Mouse (Mus musculus) embryonic facial prominence, embryonic 15.5 days (tissue): ENCODE results near the gene Shc3. TPM values are rescaled to one million over a fixed set of nuclear protein-coding genes. Genes with fewer than 3 reads are reported as not detected.

Experiments
- ATAC-seq: fragments of 200-750 bp; cut with Nextera tagmentation; 2 replicates; pipeline ENCODE4 v1.8.0; 2017; ENCODE audit warnings: low read depth, moderate TSS enrichment; ENCODE audit not compliant: insufficient number of reproducible peaks, low FRiP score, low TSS enrichment
- H3K27ac ChIP-seq: fragments of 300-500 bp; sonication (generic); replicated peaks from 2 replicates; pipeline ENCODE4 v1.5.1; 2015; ENCODE audit warnings: mild to moderate bottlenecking, inconsistent platforms
- H3K27me3 ChIP-seq: fragments of 300-500 bp; sonication (generic); 2 replicates; pipeline ENCODE4 v1.6.1; 2015; ENCODE audit warnings: inconsistent platforms
- H3K36me3 ChIP-seq: fragments of 300-500 bp; sonication (generic); 2 replicates; pipeline ENCODE4 v1.6.1; 2015; ENCODE audit warnings: mild to moderate bottlenecking, inconsistent platforms
- H3K4me1 ChIP-seq: fragments of 300-500 bp; sonication (generic); 2 replicates; pipeline ENCODE4 v1.6.1; 2015; ENCODE audit warnings: inconsistent platforms
- H3K4me2 ChIP-seq: fragments of 300-500 bp; sonication (generic); replicated peaks from 2 replicates; pipeline ENCODE4 v1.6.1; 2015; ENCODE audit warnings: mild to moderate bottlenecking, inconsistent platforms
- H3K4me3 ChIP-seq: fragments of 300-500 bp; sonication (generic); replicated peaks from 2 replicates; pipeline ENCODE4 v1.5.1; 2015; ENCODE audit warnings: mild to moderate bottlenecking, inconsistent platforms
- H3K9ac ChIP-seq: fragments of 300-500 bp; sonication (generic); 2 replicates; pipeline ENCODE4 v1.6.1; 2015; ENCODE audit warnings: inconsistent platforms
- H3K9me3 ChIP-seq: fragments of 300-500 bp; sonication (generic); replicated peaks from 2 replicates; pipeline ENCODE4 v1.6.1; 2016; ENCODE audit warnings: inconsistent platforms
- WGBS: fragments of 180-500 bp; shearing (Covaris S2); methylation state at CpG from one replicate; pipeline ENCODE4 v1.1.7; 2015; 5-methylcytosine and 5-hydroxymethylcytosine counted together
- polyA plus RNA-seq: library from polyadenylated mRNA; unstranded; fragments of >200 nt; fragmentation: Nextera tagmentation; extraction: Ambion mirVana; gene quantifications from 2 replicates; pipeline ENCODE4 v1.2.1, GENCODE M21; 2015

Shc3 gene
- polyA plus RNA-seq, 1 experiment from 2014 or later, result 1.4 TPM

DNA sequence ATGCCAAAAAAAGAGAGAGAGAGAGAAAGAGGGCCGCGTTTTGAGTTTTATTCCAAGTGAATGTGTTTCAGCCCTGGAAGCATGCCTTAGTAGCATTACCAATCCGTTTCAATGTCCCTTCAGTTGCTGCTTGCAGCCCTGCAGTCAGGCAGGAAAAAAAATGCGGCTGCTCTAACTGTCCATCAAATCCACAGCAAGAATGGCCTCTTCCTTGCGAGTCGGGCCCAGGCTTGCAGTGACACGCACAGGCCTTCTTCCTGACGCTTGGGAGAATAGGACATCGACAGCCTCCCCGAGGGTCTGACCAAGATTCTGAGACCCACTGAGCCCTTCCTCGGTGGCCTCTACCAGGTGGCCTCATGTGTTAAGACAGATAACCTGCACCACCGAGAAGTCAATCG is 718 bp downstream of the Shc3 start:
- Histone ChIP-seq H3K4me2 (peak overlapping the region; percentile 96), H3K4me3 (peak overlapping the region; percentile 52), H3K9me3 (no peaks in the 10 kb centered on the region), H3K27me3 (peaks cover 47% of the 10 kb centered on the region), H3K27ac (no peak overlapping the region), H3K4me1 (peaks cover 36% of the 10 kb centered on the region), H3K36me3 (no peaks in the 10 kb centered on the region), H3K9ac (no peak overlapping the region)
- ATAC-seq, result no peak
- 2% methylated on average over 13 of the region's 13 CpGs for WGBS

DNA sequence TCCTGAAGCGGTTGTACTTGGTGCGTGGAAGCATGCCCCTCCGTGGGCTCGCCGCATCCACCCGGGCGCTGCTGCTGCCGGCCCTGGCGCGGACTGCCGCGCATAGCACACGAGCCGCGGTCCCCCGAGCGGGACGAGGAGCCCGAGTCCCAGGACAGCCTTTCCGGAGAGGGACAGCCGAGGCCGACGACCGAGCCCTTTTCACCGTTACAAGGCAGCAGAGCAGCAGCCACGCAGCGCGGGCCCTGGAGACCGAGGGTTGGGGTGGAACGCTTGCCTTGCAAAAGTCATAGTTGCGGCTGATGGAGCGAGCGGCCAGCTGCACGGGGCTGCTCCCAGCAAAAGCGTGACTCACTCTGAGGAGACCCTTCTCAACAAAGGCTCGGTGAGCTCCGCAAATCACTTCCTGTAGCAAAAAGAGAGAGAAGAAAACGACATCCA is 1.8 kb downstream of the Shc3 start:
- 0 out of 2 replicates have a peak, but pooled peaks have one; percentile 9 for ATAC-seq

DNA sequence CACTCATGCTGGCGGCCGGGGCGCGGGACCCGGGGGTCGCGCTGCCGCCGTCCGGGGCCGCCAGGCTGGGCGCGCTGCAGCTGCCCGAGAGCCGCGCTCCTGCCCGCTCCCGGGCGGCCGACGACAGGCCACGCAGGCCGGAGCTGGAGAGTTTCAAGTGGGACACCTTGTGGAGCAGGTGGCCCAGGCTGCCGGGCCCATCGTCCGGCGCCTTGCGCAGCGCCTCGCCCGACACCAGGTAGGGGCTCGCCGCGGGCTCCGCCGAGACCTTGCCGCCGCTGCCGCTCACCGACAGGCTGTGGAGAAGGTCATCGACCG is 2.2 kb downstream of the Shc3 start:
- Histone ChIP-seq H3K9ac (peak overlapping the region; percentile 37), H3K27ac (no peak overlapping the region), H3K4me1 (peaks cover 36% of the 10 kb centered on the region), H3K36me3 (no peaks in the 10 kb centered on the region), H3K9me3 (no peaks in the 10 kb centered on the region), H3K4me2 (peak overlapping the region; percentile 96), H3K27me3 (peaks cover 47% of the 10 kb centered on the region), H3K4me3 (peak overlapping the region; percentile 52)
- WGBS, result under 1% methylated on average over 40 of the region's 42 CpGs
- 0 out of 2 replicates have a peak, but pooled peaks have one; percentile 6 for ATAC-seq

More for the DNA sequence above, 1.8 kb downstream of the Shc3 start:
- peaks cover 47% of the 10 kb centered on the region for H3K27me3 ChIP-seq
- H3K9ac ChIP-seq, result peak overlapping the region; percentile 37
- no peak overlapping the region; the same call in 1 of the 2 replicates for H3K27ac ChIP-seq
- H3K36me3 ChIP-seq, result no peaks in the 10 kb centered on the region
- H3K4me2 ChIP-seq, result peak overlapping the region; percentile 96
- no peaks in the 10 kb centered on the region for H3K9me3 ChIP-seq
- under 1% methylated on average over 38 of the region's 38 CpGs for WGBS
- peak overlapping the region; percentile 52 for H3K4me3 ChIP-seq
- peaks cover 36% of the 10 kb centered on the region for H3K4me1 ChIP-seq

DNA sequence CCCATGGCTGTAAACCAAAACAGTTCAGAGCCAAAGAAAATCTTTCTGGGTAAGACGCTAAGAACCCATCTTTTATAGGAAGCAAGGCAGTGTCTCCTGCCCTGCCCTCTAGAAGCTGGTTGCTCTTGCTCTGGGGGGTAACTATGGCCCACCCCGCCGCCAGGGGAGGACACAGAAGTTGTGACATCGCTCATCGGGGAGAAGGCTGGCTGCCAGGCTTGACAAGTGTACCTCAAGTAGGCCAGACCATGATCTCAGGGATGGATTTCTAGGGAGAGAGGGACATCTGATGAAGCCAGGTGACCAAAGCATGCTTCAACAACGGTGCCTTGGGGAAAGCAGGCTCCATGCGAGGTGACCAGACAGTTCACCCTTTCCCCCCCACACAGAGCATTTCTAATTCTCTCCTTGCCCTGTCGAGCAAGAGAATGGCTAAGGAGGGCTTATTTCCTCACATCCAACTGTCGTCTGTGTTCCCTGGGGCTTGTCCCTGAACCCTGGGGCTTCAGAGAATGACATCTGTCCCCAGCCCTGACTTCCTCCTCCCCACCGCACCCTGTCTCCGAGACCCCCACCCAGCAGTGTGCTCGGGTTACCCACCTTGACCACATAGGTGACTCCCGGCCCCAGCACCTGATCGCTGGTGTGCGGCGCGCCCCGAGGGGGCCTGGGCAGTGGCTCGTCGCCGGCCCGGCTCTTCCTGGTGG is 2.7 kb downstream of the Shc3 start:
- no peak for ATAC-seq
- Histone ChIP-seq H3K27me3 (peaks cover 47% of the 10 kb centered on the region), H3K9me3 (no peaks in the 10 kb centered on the region), H3K27ac (no peak overlapping the region), H3K4me1 (peaks cover 36% of the 10 kb centered on the region), H3K4me2 (peak overlapping the region; percentile 96), H3K36me3 (no peaks in the 10 kb centered on the region), H3K4me3 (peak overlapping the region; percentile 52), H3K9ac (peak overlapping the region; percentile 37)
- WGBS, result 10% methylated on average over 22 of the region's 22 CpGs

DNA sequence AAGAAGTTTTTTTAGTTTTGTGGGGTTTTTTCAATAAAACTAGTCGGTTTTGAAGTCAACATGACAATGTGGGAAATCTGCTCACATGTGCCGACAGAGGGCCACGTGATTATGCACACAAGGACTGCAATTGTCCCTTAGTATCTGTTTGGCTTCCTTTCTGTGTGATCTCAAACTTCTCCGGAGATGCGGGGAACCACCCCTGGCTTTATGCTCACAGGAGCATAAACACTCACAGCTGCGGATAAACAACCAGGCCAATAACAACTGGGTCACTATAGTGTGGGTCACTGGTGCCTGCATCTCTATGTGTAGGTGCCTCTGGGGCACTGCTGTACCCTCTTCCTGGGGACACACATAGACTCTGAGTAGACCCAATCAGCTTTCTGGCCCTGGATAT is 4.5 kb downstream of the Shc3 start:
- Histone ChIP-seq H3K4me1 (peaks cover 32% of the 10 kb centered on the region), H3K36me3 (no peaks in the 10 kb centered on the region), H3K27ac (no peak overlapping the region), H3K9me3 (no peaks in the 10 kb centered on the region), H3K4me2 (no peak overlapping the region), H3K9ac (no peak overlapping the region), H3K27me3 (peaks cover 40% of the 10 kb centered on the region), H3K4me3 (no peak overlapping the region)
- no peak for ATAC-seq
- WGBS, result 75% methylated on average over 6 of the region's 6 CpGs

DNA sequence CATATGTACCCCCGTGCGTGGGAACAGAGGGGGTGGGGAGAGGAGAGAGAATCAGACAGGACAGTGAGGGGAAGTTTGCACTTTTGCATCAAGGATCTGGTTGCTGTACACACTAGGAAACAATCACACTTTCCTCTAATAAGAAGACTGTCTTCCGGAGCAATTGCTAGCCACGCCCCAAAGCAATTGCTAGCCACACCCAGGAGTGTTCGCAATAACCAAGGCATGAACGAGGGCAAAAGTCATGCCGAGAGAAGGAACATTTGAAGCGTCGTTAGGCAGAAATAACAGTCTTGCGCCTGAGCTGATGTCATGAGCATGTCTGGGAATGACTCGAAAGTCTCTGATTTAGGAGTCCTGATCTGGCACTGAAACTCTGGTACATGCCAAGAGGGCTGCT is 15.9 kb downstream of the Shc3 start:
- 83% methylated on average over 11 of the region's 11 CpGs for WGBS
- no peaks in the 10 kb centered on the region for H3K4me1 ChIP-seq
- H3K36me3 ChIP-seq, result no peaks in the 10 kb centered on the region
- no peaks in the 10 kb centered on the region for H3K9me3 ChIP-seq
- H3K27ac ChIP-seq, result no peak overlapping the region
- H3K27me3 ChIP-seq, result peaks cover 4% of the 10 kb centered on the region; the same call in 1 of the 2 replicates
- no peak overlapping the region for H3K9ac ChIP-seq
- H3K4me2 ChIP-seq, result no peak overlapping the region
- ATAC-seq, result no peak
- H3K4me3 ChIP-seq, result no peak overlapping the region

DNA sequence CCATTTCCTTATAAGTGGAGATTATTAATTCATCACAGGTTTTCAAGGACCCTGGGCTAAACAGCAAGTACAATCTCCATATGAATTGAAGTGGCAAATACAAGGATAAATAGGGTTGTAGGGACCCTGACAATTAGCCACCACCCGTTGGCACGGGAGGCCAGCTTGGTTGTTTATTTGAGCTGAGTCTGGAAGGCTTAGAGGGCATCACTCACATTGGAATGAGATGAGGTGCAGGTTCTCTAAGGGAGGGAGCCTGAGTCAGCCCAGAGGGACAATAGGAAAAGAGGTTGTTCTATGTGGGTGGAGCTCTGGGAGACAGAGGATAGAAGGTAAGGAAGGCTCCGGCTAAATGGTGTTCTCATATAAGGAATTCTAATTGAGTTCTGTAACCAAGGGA is 17.0 kb downstream of the Shc3 start:
- no peak for ATAC-seq
- Histone ChIP-seq H3K4me2 (no peak overlapping the region), H3K27ac (no peak overlapping the region), H3K9ac (no peak overlapping the region), H3K4me1 (no peaks in the 10 kb centered on the region), H3K4me3 (no peak overlapping the region), H3K27me3 (peaks cover 4% of the 10 kb centered on the region; the same call in 1 of the 2 replicates), H3K9me3 (no peaks in the 10 kb centered on the region), H3K36me3 (no peaks in the 10 kb centered on the region)
- 73% methylated on average over 3 of the region's 3 CpGs for WGBS

DNA sequence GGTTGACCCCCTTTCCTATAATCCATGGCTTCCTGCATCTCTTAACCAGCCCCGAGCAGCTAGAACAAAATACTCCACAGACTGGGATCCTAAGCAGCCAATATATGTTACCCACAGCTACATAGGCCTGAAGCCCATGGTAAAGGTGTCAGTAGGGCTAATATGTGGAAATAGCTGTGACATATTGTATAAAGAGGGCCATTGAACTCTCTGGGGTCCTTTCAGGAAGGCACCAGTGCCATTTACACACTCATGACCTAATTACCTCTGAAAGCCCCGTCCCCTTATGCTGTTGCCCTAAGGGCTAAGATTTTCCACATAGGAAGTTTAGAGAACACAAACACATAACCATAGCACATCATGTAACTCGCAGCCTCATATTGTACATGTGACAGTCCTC is 17.4 kb downstream of the Shc3 start:
- H3K36me3 ChIP-seq, result no peaks in the 10 kb centered on the region

DNA sequence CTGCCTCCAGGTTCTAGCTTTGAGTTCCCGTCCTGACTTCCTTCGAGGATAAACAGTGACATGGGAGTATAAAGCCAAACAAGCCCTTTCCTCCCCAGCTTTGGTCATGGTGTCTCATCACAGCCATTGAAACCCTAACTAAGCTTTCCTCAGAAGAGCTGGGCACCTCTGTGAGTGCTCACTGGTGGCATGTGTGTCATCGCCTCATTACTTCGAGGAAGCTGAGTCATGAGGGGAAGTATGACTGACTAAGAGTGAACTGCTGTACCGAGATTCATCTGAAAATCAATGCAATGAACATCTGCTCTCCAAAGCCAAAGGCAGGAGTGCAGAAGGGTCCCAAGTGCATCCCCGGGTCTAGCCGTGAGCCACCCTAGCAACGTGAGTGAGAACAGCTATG is 29.4 kb downstream of the Shc3 start:
- ATAC-seq, result no peak
- no peak overlapping the region for H3K4me3 ChIP-seq
- 86% methylated on average over 8 of the region's 8 CpGs for WGBS

More for the DNA sequence above, 17.4 kb downstream of the Shc3 start:
- peaks cover 4% of the 10 kb centered on the region; the same call in 1 of the 2 replicates for H3K27me3 ChIP-seq
- H3K4me1 ChIP-seq, result no peaks in the 10 kb centered on the region
- no peak overlapping the region for H3K4me2 ChIP-seq
- H3K27ac ChIP-seq, result no peak overlapping the region
- no peak overlapping the region for H3K4me3 ChIP-seq
- no peaks in the 10 kb centered on the region for H3K9me3 ChIP-seq
- H3K9ac ChIP-seq, result no peak overlapping the region
- ATAC-seq, result no peak
- WGBS, result 65% methylated on average over 3 of the region's 3 CpGs

DNA sequence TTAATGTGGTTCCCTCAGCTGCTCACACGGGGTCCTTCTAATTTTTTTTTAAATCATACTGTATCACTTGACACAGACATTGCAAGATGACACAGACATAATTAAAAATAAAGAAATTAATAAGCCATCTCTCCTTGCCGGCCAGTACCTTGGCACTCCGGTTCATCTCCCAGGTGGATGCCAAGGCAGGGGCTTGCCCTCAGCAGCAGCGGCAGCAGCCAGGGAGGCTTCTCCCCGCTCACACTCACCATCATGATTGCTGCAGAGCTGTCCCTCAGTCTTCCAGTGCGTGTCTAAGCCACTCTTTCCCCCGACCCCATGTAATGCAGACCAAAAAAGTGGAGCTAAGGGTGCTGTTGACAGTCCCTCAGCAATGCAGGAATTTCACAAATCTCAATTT is 33.9 kb downstream of the Shc3 start:
- no peaks in the 10 kb centered on the region for H3K36me3 ChIP-seq
- no peak overlapping the region for H3K9ac ChIP-seq
- H3K27me3 ChIP-seq, result no peaks in the 10 kb centered on the region
- 85% methylated on average over 7 of the region's 7 CpGs for WGBS
- H3K4me2 ChIP-seq, result no peak overlapping the region
- ATAC-seq, result no peak
- H3K4me3 ChIP-seq, result no peak overlapping the region
- no peak overlapping the region for H3K27ac ChIP-seq
- H3K9me3 ChIP-seq, result no peaks in the 10 kb centered on the region
- no peaks in the 10 kb centered on the region for H3K4me1 ChIP-seq

More for the DNA sequence above, 29.4 kb downstream of the Shc3 start:
- H3K27ac ChIP-seq, result no peak overlapping the region
- H3K27me3 ChIP-seq, result no peaks in the 10 kb centered on the region
- no peak overlapping the region for H3K4me2 ChIP-seq
- no peak overlapping the region for H3K9ac ChIP-seq
- no peaks in the 10 kb centered on the region for H3K9me3 ChIP-seq
- H3K4me1 ChIP-seq, result no peaks in the 10 kb centered on the region
- no peaks in the 10 kb centered on the region for H3K36me3 ChIP-seq

DNA sequence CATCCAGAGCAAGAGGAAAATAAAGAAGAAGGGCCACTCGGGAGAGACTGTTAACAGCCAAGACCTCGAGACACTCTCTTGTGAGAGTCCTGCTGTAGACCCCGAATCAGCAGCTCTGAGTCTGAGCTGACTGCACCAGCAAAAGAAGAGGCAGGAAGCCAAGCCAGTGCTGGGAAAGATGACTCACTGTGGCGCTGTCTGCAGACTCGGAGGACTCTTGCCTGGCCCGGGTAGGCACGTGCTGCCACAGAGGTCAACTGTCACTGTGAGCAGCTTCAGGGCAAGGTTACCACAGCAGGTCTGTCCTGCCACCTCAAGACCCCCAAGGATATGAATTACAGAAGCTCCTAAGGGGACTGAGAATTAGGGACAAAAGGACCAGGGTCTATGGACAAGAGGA is 42.7 kb downstream of the Shc3 start:
- 37% methylated on average over 7 of the region's 7 CpGs for whole genome bisulfite sequencing
- Histone ChIP-seq H3K27ac (no peak overlapping the region), H3K4me1 (no peaks in the 10 kb centered on the region), H3K27me3 (no peaks in the 10 kb centered on the region), H3K4me2 (no peak overlapping the region), H3K9me3 (no peaks in the 10 kb centered on the region), H3K4me3 (no peak overlapping the region), H3K36me3 (no peaks in the 10 kb centered on the region), H3K9ac (no peak overlapping the region)
- no peak for ATAC-seq

DNA sequence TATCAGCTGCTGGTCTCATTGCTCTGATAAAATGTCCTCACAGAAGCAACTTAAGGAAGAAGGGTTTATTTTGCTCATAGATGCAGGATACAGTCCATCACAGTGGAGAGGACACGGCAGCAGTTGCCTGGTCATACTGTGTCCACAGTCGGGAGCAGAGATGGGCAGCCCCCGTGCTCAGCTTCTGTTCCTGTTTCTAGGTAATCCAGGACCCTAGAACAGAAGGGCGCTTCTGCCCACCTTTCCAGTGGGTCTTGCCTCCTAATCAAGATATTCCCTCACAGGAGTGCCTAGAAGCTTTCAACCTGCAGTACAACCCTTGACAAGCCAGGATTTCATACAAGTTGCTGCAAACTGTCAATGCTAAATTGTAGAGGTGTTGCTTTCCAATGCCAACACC is 44.9 kb downstream of the Shc3 start:
- H3K4me1 ChIP-seq, result no peaks in the 10 kb centered on the region
- H3K4me3 ChIP-seq, result no peak overlapping the region
- no peaks in the 10 kb centered on the region for H3K27me3 ChIP-seq
- WGBS, result 86% methylated on average over 4 of the region's 4 CpGs
- no peaks in the 10 kb centered on the region for H3K36me3 ChIP-seq
- no peak overlapping the region for H3K4me2 ChIP-seq
- ATAC-seq, result no peak
- no peaks in the 10 kb centered on the region for H3K9me3 ChIP-seq
- H3K9ac ChIP-seq, result no peak overlapping the region
- no peak overlapping the region for H3K27ac ChIP-seq
